Mouse (Mus musculus): ENCODE measurements around the gene Gp1ba.

DNA sequence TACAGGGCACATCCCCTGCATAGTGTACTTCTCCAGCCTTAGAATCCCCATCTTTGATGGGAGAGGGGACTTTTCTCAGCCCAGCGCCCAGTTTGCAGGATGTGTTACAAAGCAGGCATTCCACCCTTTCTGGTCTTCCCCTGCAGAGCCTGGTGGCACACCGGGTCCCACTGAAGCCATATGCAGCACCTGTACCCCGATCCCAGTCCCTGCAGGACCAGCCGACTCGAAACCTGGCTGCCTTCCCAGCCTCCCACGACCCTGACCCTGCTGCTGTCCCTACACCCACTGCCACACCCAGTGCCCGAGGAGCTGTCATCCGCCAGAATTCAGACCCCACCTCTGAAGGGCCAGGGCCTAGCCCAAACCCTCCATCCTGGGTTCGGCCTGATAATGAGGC lies 31.3 kb upstream of the Gp1ba start:
- TF ChIP-seq POLR2A (IDR thresholded peaks at IDR 0.05; ENCODE audit: low read depth, low read length) = no peak
- TF ChIP-seq CTCF (conservative IDR thresholded peaks at IDR 0.05; ENCODE audit: insufficient read depth, insufficient read length, low read depth, low read length) = no peak
